Mouse (Mus musculus): Measurements from ENCODE around the gene Mylk2.

- TF ChIP-seq USF1 (IDR thresholded peaks at IDR 0.05; ENCODE audit: low read depth, low read length) (no peak), CHD2 (IDR thresholded peaks at IDR 0.05; ENCODE audit: low read length) (no peak), CTCF (IDR thresholded peaks at IDR 0.05 in 2 of 3, conservative IDR thresholded peaks at IDR 0.05 in 1 of 3; ENCODE audit: control insufficient read depth in 1 of 3, insufficient read depth in 1 of 3, low read depth in 2 of 3, low read length in 3 of 3, poor library complexity in 1 of 3, severe bottlenecking in 1 of 3) (no peak), MAFK (IDR thresholded peaks at IDR 0.05; ENCODE audit: borderline replicate concordance, low read depth, low read length) (no peak), POLR2AphosphoS5 (IDR thresholded peaks at IDR 0.05; ENCODE audit: borderline replicate concordance, low read depth, low read length) (no peak), EP300 (IDR thresholded peaks at IDR 0.05; ENCODE audit: low read depth in 1 of 2, low read length in 2 of 2) (no peak), GATA1 (IDR thresholded peaks at IDR 0.05; ENCODE audit: low read depth, low read length) (no peak), SIN3A (IDR thresholded peaks at IDR 0.05; ENCODE audit: low read length) (no peak), POLR2A (IDR thresholded peaks at IDR 0.05; ENCODE audit: control insufficient read depth in 1 of 2, insufficient read depth in 1 of 2, low read depth in 1 of 2, low read length in 2 of 2, poor library complexity in 1 of 2) (no peak)
These were observed 22.4 kb upstream of the Mylk2 start for GRCm38 (mm10) chr2:152888774-152889173.
